Mouse (Mus musculus) myocyte (in vitro differentiated cells): ENCODE measurements at regions not wholly inside any gene's neighbourhood (a gene's known extent, or its start where the extent isn't known, plus 50 kb on each side); places are given as distances from the start of the nearest gene placed in this dataset.

Source experiments
- H3K27me3 ChIP-seq: one replicate; pipeline ENCODE4 v1.6.1; 2011; ENCODE audit not compliant: control insufficient read depth, insufficient read depth, insufficient read length
- H3K36me3 ChIP-seq: one replicate; pipeline ENCODE4 v1.6.1; 2011; ENCODE audit not compliant: control insufficient read depth, insufficient read depth
- H3K4me2 ChIP-seq: one replicate; pipeline ENCODE4 v1.6.1; 2011; ENCODE audit warnings: low read depth, control low read depth
- H3K4me3 ChIP-seq: one replicate; pipeline ENCODE4 v1.5.1; 2011; ENCODE audit warnings: mild to moderate bottlenecking, control low read depth, moderate library complexity
- H3K79me2 ChIP-seq: one replicate; pipeline ENCODE4 v1.6.1; 2011; ENCODE audit not compliant: control insufficient read depth, insufficient read depth
- H3ac ChIP-seq: one replicate; pipeline ENCODE4 v1.6.1; 2011; ENCODE audit not compliant: control insufficient read depth, insufficient read length
- CEBPB ChIP-seq: IDR thresholded peaks from 2 replicates; pipeline ENCODE4 v1.6.1; 2011; ENCODE audit warnings: mild to moderate bottlenecking, moderate library complexity; ENCODE audit not compliant: poor library complexity, insufficient read depth, severe bottlenecking
- E2F4 ChIP-seq: IDR thresholded peaks from one replicate; pipeline ENCODE4 v1.6.1; 2011; ENCODE audit warnings: mild to moderate bottlenecking, control low read depth, moderate library complexity; ENCODE audit not compliant: insufficient read depth
- MAX ChIP-seq: IDR thresholded peaks from one replicate; pipeline ENCODE4 v1.6.1; 2011; ENCODE audit warnings: low read depth, mild to moderate bottlenecking, control low read depth
- MYOD1 ChIP-seq, 3 experiments: IDR thresholded peaks; one replicate each; pipeline ENCODE4 v1.6.1; 2011; ENCODE audit warnings: control low read depth in 2 of 3, low read depth in 2 of 3, mild to moderate bottlenecking in 2 of 3, moderate library complexity in 1 of 3; ENCODE audit not compliant: insufficient read length in 2 of 3, control insufficient read depth in 1 of 3
- MYOG ChIP-seq, 3 experiments: IDR thresholded peaks; one replicate each; pipeline ENCODE4 v1.6.1; 2011; ENCODE audit warnings: control low read depth in 2 of 3, low read depth in 2 of 3, mild to moderate bottlenecking in 2 of 3; ENCODE audit not compliant: insufficient read length in 2 of 3, control insufficient read depth in 1 of 3, insufficient read depth in 1 of 3
- POLR2A ChIP-seq: IDR thresholded peaks from one replicate; pipeline ENCODE4 v1.6.1; 2011; ENCODE audit warnings: low read depth, mild to moderate bottlenecking, control low read depth, moderate library complexity; ENCODE audit not compliant: insufficient read length
- POLR2AphosphoS2 ChIP-seq: IDR thresholded peaks from one replicate; pipeline ENCODE4 v1.6.1; 2011; ENCODE audit warnings: low read depth, control low read depth; ENCODE audit not compliant: insufficient read length
- REST ChIP-seq: IDR thresholded peaks from one replicate; pipeline ENCODE4 v1.6.1; 2011; ENCODE audit warnings: mild to moderate bottlenecking, control low read depth, moderate library complexity; ENCODE audit not compliant: insufficient read depth, insufficient read length
- SRF ChIP-seq: IDR thresholded peaks from one replicate; pipeline ENCODE4 v1.6.1; 2011; ENCODE audit warnings: low read depth; ENCODE audit not compliant: control insufficient read depth, insufficient read length
- TCF12 ChIP-seq: IDR thresholded peaks from one replicate; pipeline ENCODE4 v1.6.1; 2011; ENCODE audit warnings: mild to moderate bottlenecking, control low read depth; ENCODE audit not compliant: poor library complexity, insufficient read depth, severe bottlenecking
- TCF3 ChIP-seq: IDR thresholded peaks from one replicate; pipeline ENCODE4 v1.6.1; 2011; ENCODE audit warnings: low read depth, control low read depth; ENCODE audit not compliant: insufficient read length
- USF1 ChIP-seq: IDR thresholded peaks from one replicate; pipeline ENCODE4 v1.6.1; 2011; ENCODE audit warnings: low read depth, mild to moderate bottlenecking, control low read depth, moderate library complexity

DNA sequence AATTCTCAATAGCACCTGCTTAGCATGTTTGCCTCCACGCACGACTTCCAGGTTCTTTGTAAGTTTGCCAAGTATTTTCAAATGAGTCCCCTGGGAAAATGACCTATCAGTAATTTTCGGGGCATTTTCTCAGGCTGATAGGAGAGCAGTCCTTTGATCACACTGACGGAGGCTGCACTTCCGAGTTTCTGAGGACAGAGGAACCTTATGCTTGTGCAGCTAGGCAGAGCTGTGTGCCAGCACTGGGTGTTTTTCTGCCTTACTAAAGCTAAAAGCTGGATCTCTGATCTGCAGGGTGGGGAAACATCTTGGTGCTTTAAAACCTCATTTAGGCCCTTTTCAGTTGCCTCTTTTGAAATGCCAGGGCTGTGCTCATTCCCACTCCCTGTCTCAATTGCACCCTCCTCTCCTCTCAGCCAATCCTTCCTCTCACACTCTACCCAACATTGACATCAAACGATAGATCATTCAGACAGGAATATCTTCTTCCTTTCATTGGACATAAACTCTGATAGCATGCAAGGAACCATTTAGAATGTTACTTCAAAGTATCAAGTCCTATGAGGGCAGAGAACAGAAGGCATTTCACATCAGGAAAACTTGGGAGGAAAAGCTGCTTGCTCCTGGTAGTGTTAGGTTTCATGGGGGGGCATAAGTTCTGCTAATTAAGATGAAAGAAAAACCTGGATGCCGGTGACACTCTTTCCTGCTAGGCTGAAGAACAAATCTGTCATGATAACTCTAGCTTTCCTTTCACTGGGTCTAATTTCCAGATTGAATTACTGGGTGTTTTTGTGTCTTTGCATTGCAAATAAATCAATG is 95.3 kb downstream of the Lurap1l start:
- Histone ChIP-seq H3K4me2 (no peak overlapping the region), H3K36me3 (no peaks in the 10 kb centered on the region), H3K4me3 (no peak overlapping the region), H3ac (no peak overlapping the region), H3K27me3 (no peaks in the 10 kb centered on the region), H3K79me2 (no peaks in the 10 kb centered on the region)
- no peak for TF ChIP-seq SRF
- TF ChIP-seq MYOD1 (IDR thresholded peaks at IDR 0.05; ENCODE audit: control insufficient read depth in 1 of 3, insufficient read length in 2 of 3, low read depth in 2 of 3), result no peak
- no peak for TF ChIP-seq MAX
- no peak for TF ChIP-seq CEBPB
- TF ChIP-seq USF1, result no peak
- no peak for TF ChIP-seq POLR2AphosphoS2
- TF ChIP-seq E2F4, result no peak
- no peak for TF ChIP-seq TCF3

DNA sequence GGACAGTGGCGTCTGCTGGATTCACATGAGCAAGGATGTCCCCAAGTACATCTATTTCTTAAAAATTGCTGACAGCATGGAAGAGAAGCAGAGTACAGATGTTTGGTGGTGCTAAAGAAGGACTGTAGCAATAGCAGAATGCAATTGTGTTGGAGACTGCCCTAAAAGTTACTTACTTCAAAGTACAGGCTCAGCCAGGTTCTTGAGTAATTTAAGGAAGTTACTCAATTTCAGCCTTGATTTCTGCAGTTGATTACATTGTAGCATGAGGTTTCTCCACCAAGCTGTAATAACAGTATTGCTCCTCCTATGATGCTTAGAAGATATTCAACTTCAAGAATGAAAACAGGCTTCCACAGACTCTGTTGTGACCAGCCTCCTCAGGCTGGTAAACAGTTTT is 96.1 kb downstream of the Lurap1l start:
- Histone ChIP-seq H3K4me3 (no peak overlapping the region), H3K36me3 (no peaks in the 10 kb centered on the region), H3K79me2 (no peaks in the 10 kb centered on the region), H3K27me3 (no peaks in the 10 kb centered on the region), H3ac (no peak overlapping the region), H3K4me2 (no peak overlapping the region)
- TF ChIP-seq E2F4, result no peak
- no peak for TF ChIP-seq SRF

DNA sequence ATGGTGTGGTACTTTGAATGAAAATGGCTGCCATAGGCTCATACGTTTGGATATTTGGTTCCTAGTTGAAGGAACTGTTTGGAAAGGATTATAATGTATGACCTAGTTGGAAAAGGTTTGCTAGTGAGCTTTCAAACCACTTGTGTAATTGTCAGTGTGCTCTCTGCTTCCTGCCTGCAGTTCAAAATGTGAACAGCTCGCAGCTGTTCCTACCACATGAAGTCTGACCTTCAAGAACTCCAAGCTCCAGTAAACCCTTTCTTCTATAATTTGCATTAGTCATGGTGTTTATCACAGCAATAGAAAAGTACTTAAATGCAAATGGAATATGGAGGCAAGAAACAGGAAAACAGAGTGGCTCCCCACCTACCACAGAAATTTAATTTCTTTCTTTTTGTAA is 111.4 kb downstream of the Lurap1l start:
- H3K4me2 ChIP-seq, result no peak overlapping the region
- no peaks in the 10 kb centered on the region for H3K79me2 ChIP-seq
- TF ChIP-seq REST, result no peak
- TF ChIP-seq TCF3, result no peak
- TF ChIP-seq USF1, result no peak
- TF ChIP-seq MYOG (IDR thresholded peaks at IDR 0.05; ENCODE audit: control insufficient read depth in 1 of 3, insufficient read depth in 1 of 3, insufficient read length in 2 of 3, low read depth in 2 of 3), result no peak
- TF ChIP-seq MAX, result no peak
- TF ChIP-seq POLR2AphosphoS2, result no peak
- no peak for TF ChIP-seq CEBPB
- no peak for TF ChIP-seq SRF
- TF ChIP-seq POLR2A, result no peak
- TF ChIP-seq MYOD1 (IDR thresholded peaks at IDR 0.05; ENCODE audit: control insufficient read depth in 1 of 3, insufficient read length in 2 of 3, low read depth in 2 of 3), result no peak
- no peak for TF ChIP-seq TCF12
- no peak for TF ChIP-seq E2F4
- H3ac ChIP-seq, result no peak overlapping the region
- no peaks in the 10 kb centered on the region for H3K36me3 ChIP-seq
- H3K27me3 ChIP-seq, result no peaks in the 10 kb centered on the region
- H3K4me3 ChIP-seq, result no peak overlapping the region

DNA sequence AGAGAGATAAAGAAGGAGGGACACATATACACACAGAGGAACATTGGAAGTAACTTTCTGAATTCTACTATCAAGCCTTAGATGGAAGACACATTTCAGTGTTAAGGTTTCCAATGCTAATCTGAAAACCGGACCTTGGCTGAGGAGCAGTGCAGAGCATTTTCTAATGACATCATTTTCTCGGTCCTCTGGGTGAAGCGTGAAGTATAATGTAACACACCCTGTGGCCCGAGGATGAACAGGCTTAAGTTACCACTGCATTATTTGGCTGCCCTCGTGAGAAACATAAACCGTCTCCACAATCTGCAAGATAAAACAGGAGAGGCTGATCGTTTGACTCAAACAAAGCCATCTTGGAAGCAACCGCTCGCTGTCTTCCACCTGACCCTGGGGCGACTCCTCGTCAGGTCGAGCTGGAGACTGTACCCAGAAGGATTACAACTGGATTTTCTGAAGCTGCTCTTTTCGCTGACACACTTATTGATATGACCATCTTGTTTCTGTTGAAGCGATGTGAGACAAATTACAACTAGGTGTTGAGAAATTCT is 113.1 kb downstream of the Lurap1l start:
- Histone ChIP-seq H3K36me3 (no peaks in the 10 kb centered on the region), H3K4me3 (no peak overlapping the region), H3K4me2 (peak overlapping the region; percentile 63), H3K27me3 (no peaks in the 10 kb centered on the region), H3K79me2 (no peaks in the 10 kb centered on the region), H3ac (no peak overlapping the region)
- no peak for TF ChIP-seq REST
- no peak for TF ChIP-seq CEBPB
- no peak for TF ChIP-seq POLR2AphosphoS2
- no peak for TF ChIP-seq MAX
- no peak for TF ChIP-seq POLR2A
- TF ChIP-seq TCF12, result no peak
- TF ChIP-seq TCF3, result no peak
- no peak for TF ChIP-seq USF1
- no peak for TF ChIP-seq MYOD1 (IDR thresholded peaks at IDR 0.05; ENCODE audit: control insufficient read depth in 1 of 3, insufficient read length in 2 of 3, low read depth in 2 of 3)
- TF ChIP-seq E2F4, result no peak
- no peak for TF ChIP-seq MYOG (IDR thresholded peaks at IDR 0.05; ENCODE audit: control insufficient read depth in 1 of 3, insufficient read depth in 1 of 3, insufficient read length in 2 of 3, low read depth in 2 of 3)
- no peak for TF ChIP-seq SRF

- Histone ChIP-seq H3K4me2 (no peak overlapping the region), H3K4me3 (no peak overlapping the region), H3ac (no peak overlapping the region), H3K79me2 (no peaks in the 10 kb centered on the region), H3K36me3 (no peaks in the 10 kb centered on the region), H3K27me3 (no peaks in the 10 kb centered on the region)
- no peak for TF ChIP-seq POLR2A
- no peak for TF ChIP-seq SRF
- TF ChIP-seq E2F4, result no peak
- TF ChIP-seq POLR2AphosphoS2, result no peak
- TF ChIP-seq MAX, result no peak
- TF ChIP-seq TCF3, result no peak
- TF ChIP-seq TCF12, result no peak
- no peak for TF ChIP-seq USF1
- TF ChIP-seq MYOG (IDR thresholded peaks at IDR 0.05; ENCODE audit: control insufficient read depth in 1 of 3, insufficient read depth in 1 of 3, insufficient read length in 2 of 3, low read depth in 2 of 3), result no peak
Observed at GRCm38 (mm10) chr4:81027558-81027957, 117.1 kb downstream of the Lurap1l start.
